Mouse (Mus musculus) brain, embryonic 14.5 days (tissue): ENCODE data around the gene Ncbp2.

Experiments
- CTCF ChIP-seq: fragments of 200-500 bp; IDR thresholded peaks from 2 replicates; pipeline ENCODE4 v1.5.1; 2012; ENCODE audit warnings: inconsistent platforms, mild to moderate bottlenecking, moderate library complexity, borderline replicate concordance; ENCODE audit not compliant: insufficient read depth, insufficient read length; ENCODE audit errors: extremely low read depth
- POLR2A ChIP-seq: fragments of 200-500 bp; IDR thresholded peaks from 2 replicates; pipeline ENCODE4 v1.6.1; 2012; ENCODE audit warnings: mild to moderate bottlenecking, inconsistent platforms, borderline replicate concordance; ENCODE audit not compliant: poor library complexity, insufficient read depth, insufficient read length, severe bottlenecking; ENCODE audit errors: extremely low read depth

DNA sequence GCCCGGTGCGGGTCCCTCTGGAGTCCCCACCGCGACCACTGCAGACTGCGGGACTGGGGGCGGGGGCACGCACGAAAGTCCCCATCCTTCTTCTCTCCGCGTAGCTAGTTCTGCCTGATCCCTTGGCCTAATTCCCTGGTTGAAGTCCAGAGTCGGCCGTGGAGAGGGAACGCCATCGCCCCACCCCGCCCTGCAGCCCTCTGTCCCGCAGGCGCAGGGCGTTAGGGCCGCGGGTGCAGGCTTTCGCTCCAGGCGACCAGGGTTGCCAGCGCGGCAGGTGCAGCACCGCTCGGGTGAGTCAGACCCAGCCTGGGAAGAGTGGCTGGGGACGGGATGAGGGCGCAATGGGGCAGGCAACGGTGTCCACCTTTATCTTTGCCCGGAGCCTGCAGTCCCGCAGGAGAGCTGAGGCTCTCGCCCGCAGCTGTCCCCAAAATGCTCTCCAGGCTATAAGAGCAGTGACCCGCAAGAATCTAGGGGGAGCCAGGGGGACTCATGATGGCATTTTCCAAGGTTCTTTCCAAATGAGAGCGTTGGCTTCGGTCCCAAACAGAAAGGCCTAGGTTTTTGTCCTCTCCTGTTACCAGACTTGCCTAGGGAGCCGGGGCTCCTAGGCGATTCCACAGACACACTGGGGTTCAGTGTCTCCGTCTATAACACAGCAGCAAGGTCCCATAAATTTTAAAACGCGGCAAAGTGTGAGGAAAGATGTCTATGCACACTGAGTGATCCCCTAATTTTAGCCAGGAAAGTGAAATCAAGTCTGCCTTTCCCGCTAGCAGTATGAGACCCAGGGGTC is 14.4 kb upstream of the Ncbp2 start, which contains the start of gene Pigz:
- no peak for TF ChIP-seq CTCF
- no peak for TF ChIP-seq POLR2A
